Mouse (Mus musculus): ENCODE measurements around the gene Jup. TPM values are rescaled to one million over a fixed set of nuclear protein-coding genes. Genes with fewer than 3 reads are reported as not detected.

The Jup gene
- polyA plus RNA-seq, 1 experiment, result 0.29 TPM

GRCm38 (mm10) chr11:100387111-100387510 is 10.5 kb downstream of the Jup start:
- Histone ChIP-seq H3K4me1 (ENCODE audit: control insufficient read depth) (no peaks in the 10 kb centered on the region), H3K36me3 (ENCODE audit: control insufficient read depth) (peaks cover 6% of the 10 kb centered on the region; the same call in 1 of the 2 replicates), H3K9me3 (ENCODE audit: control insufficient read depth, low read length) (no peaks in the 10 kb centered on the region), H3K27me3 (ENCODE audit: control insufficient read depth) (no peaks in the 10 kb centered on the region), H3K4me3 (replicated peaks) (no peak overlapping the region)
- TF ChIP-seq TAL1 (IDR thresholded peaks at IDR 0.05; ENCODE audit: low read length) (no peak), GATA1 (IDR thresholded peaks at IDR 0.05; ENCODE audit: low read length) (no peak)

- Histone ChIP-seq H3K4me1 (ENCODE audit: control insufficient read depth) (no peaks in the 10 kb centered on the region), H3K36me3 (ENCODE audit: control insufficient read depth) (peaks cover 8% of the 10 kb centered on the region; the same call in 1 of the 2 replicates), H3K9me3 (ENCODE audit: control insufficient read depth, low read length) (no peaks in the 10 kb centered on the region), H3K27me3 (ENCODE audit: control insufficient read depth) (no peaks in the 10 kb centered on the region), H3K4me3 (replicated peaks) (no peak overlapping the region)
- TF ChIP-seq GATA1 (IDR thresholded peaks at IDR 0.05; ENCODE audit: low read length) (no peak), TAL1 (IDR thresholded peaks at IDR 0.05; ENCODE audit: low read length) (no peak)
Observed at GRCm38 (mm10) chr11:100386586-100386985, 11.0 kb downstream of the Jup start.

- Histone ChIP-seq H3K4me1 (ENCODE audit: control insufficient read depth) (no peaks in the 10 kb centered on the region), H3K27me3 (ENCODE audit: control insufficient read depth) (no peaks in the 10 kb centered on the region), H3K9me3 (ENCODE audit: control insufficient read depth, low read length) (no peaks in the 10 kb centered on the region), H3K4me3 (replicated peaks) (no peak overlapping the region), H3K36me3 (ENCODE audit: control insufficient read depth) (peaks cover 9% of the 10 kb centered on the region; the same call in 1 of the 2 replicates)
- no peak for TF ChIP-seq TAL1 (IDR thresholded peaks at IDR 0.05; ENCODE audit: low read length)
- TF ChIP-seq GATA1 (IDR thresholded peaks at IDR 0.05; ENCODE audit: low read length), result no peak
Observed at GRCm38 (mm10) chr11:100385016-100385415, 12.5 kb downstream of the Jup start.

GRCm38 (mm10) chr11:100382682-100383081 is 14.9 kb downstream of the Jup start:
- Histone ChIP-seq H3K27me3 (ENCODE audit: control insufficient read depth) (no peaks in the 10 kb centered on the region), H3K9me3 (ENCODE audit: control insufficient read depth, low read length) (no peaks in the 10 kb centered on the region), H3K4me3 (replicated peaks) (no peak overlapping the region), H3K4me1 (ENCODE audit: control insufficient read depth) (no peaks in the 10 kb centered on the region), H3K36me3 (ENCODE audit: control insufficient read depth) (peaks cover 9% of the 10 kb centered on the region; the same call in 1 of the 2 replicates)
- no peak for TF ChIP-seq GATA1 (IDR thresholded peaks at IDR 0.05; ENCODE audit: low read length)
- TF ChIP-seq TAL1 (IDR thresholded peaks at IDR 0.05; ENCODE audit: low read length), result no peak

GRCm38 (mm10) chr11:100379311-100379710 is 18.3 kb downstream of the Jup start:
- TF ChIP-seq TAL1 (IDR thresholded peaks at IDR 0.05; ENCODE audit: low read length), result no peak
- TF ChIP-seq GATA1 (IDR thresholded peaks at IDR 0.05; ENCODE audit: low read length), result no peak

GRCm38 (mm10) chr11:100378446-100378845 is 19.1 kb downstream of the Jup start:
- Histone ChIP-seq H3K36me3 (ENCODE audit: control insufficient read depth) (peaks cover 21% of the 10 kb centered on the region; the same call in 1 of the 2 replicates), H3K4me1 (ENCODE audit: control insufficient read depth) (no peaks in the 10 kb centered on the region), H3K4me3 (replicated peaks) (no peak overlapping the region), H3K9me3 (ENCODE audit: control insufficient read depth, low read length) (no peaks in the 10 kb centered on the region), H3K27me3 (ENCODE audit: control insufficient read depth) (no peaks in the 10 kb centered on the region)
- TF ChIP-seq TAL1 (IDR thresholded peaks at IDR 0.05; ENCODE audit: low read length), result no peak
- TF ChIP-seq GATA1 (IDR thresholded peaks at IDR 0.05; ENCODE audit: low read length), result no peak

More at GRCm38 (mm10) chr11:100379311-100379710, 18.3 kb downstream of the Jup start:
- H3K4me1 ChIP-seq (ENCODE audit: control insufficient read depth), result no peaks in the 10 kb centered on the region
- H3K9me3 ChIP-seq (ENCODE audit: control insufficient read depth, low read length), result no peaks in the 10 kb centered on the region
- no peak overlapping the region for H3K4me3 ChIP-seq (replicated peaks)
- no peaks in the 10 kb centered on the region for H3K27me3 ChIP-seq (ENCODE audit: control insufficient read depth)
- peaks cover 16% of the 10 kb centered on the region; the same call in 1 of the 2 replicates for H3K36me3 ChIP-seq (ENCODE audit: control insufficient read depth)

- H3K4me3 ChIP-seq (replicated peaks), result no peak overlapping the region
- H3K36me3 ChIP-seq (ENCODE audit: control insufficient read depth), result peaks cover 17% of the 10 kb centered on the region; the same call in 1 of the 2 replicates
- H3K27me3 ChIP-seq (ENCODE audit: control insufficient read depth), result no peaks in the 10 kb centered on the region
- no peaks in the 10 kb centered on the region for H3K4me1 ChIP-seq (ENCODE audit: control insufficient read depth)
- no peaks in the 10 kb centered on the region for H3K9me3 ChIP-seq (ENCODE audit: control insufficient read depth, low read length)
- TF ChIP-seq TAL1 (IDR thresholded peaks at IDR 0.05; ENCODE audit: low read length), result no peak
- no peak for TF ChIP-seq GATA1 (IDR thresholded peaks at IDR 0.05; ENCODE audit: low read length)
Observed at GRCm38 (mm10) chr11:100377989-100378388, 19.6 kb downstream of the Jup start.

GRCm38 (mm10) chr11:100376746-100377389 is 20.7 kb downstream of the Jup start:
- H3K4me3 ChIP-seq (replicated peaks), result no peak overlapping the region
- no peaks in the 10 kb centered on the region for H3K27me3 ChIP-seq (ENCODE audit: control insufficient read depth)
- peaks cover 20% of the 10 kb centered on the region; the same call in 1 of the 2 replicates for H3K36me3 ChIP-seq (ENCODE audit: control insufficient read depth)
- no peak for TF ChIP-seq GATA1 (IDR thresholded peaks at IDR 0.05; ENCODE audit: low read length)
- no peak for TF ChIP-seq TAL1 (IDR thresholded peaks at IDR 0.05; ENCODE audit: low read length)
- H3K9me3 ChIP-seq (ENCODE audit: control insufficient read depth, low read length), result no peaks in the 10 kb centered on the region
- no peaks in the 10 kb centered on the region for H3K4me1 ChIP-seq (ENCODE audit: control insufficient read depth)

GRCm38 (mm10) chr11:100376005-100376404 is 21.6 kb downstream of the Jup start:
- H3K36me3 ChIP-seq (ENCODE audit: control insufficient read depth), result peaks cover 18% of the 10 kb centered on the region; the same call in 1 of the 2 replicates
- TF ChIP-seq TAL1 (IDR thresholded peaks at IDR 0.05; ENCODE audit: low read length) (no peak), GATA1 (IDR thresholded peaks at IDR 0.05; ENCODE audit: low read length) (no peak)
- H3K4me3 ChIP-seq (replicated peaks), result no peak overlapping the region

More at GRCm38 (mm10) chr11:100376005-100376404, 21.6 kb downstream of the Jup start:
- Histone ChIP-seq H3K4me1 (ENCODE audit: control insufficient read depth) (no peaks in the 10 kb centered on the region), H3K9me3 (ENCODE audit: control insufficient read depth, low read length) (no peaks in the 10 kb centered on the region), H3K27me3 (ENCODE audit: control insufficient read depth) (no peaks in the 10 kb centered on the region)

All from erythroblast, embryonic 14.5 days (primary cell).